Mouse (Mus musculus) lung, adult 2 months (tissue): ENCODE measurements around the gene Timd2.
"Not testable (repeated sequence)": the region's sequence is repeated elsewhere in the genome, so short reads cannot be mapped to it uniquely, and the experiment has no call there.

ENCODE experiments used
- CTCF ChIP-seq: fragments of 200-500 bp; IDR thresholded peaks from 2 replicates; pipeline ENCODE4 v1.5.1; 2011; ENCODE audit warnings: mild to moderate bottlenecking, low read length, control low read depth; ENCODE audit not compliant: insufficient read depth
- POLR2A ChIP-seq: fragments of 200-500 bp; IDR thresholded peaks from 2 replicates; pipeline ENCODE4 v1.6.1; 2011; ENCODE audit warnings: low read depth, mild to moderate bottlenecking, control low read depth, low read length, borderline replicate concordance; ENCODE audit errors: extremely low read depth

DNA sequence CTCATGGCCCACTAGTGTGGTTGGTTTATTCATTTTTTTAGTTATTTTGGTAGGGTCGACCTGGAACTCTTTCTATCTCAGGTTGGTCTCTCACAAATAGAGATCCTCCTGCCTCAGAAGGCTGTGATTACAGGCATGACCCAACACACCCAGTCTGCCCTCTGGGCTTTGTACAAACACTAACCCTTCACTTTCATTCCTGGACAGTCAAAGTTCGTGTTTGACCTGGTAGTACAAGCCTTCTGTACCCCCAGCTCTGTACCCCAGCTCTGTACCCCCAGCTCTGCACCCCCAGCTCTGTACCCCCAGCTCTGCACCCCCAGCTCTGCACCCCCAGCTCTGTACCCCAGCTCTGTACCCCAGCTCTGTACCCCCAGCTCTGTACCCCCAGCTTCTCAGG lies 11.0 kb downstream of the Timd2 start:
- not testable (repeated sequence) for TF ChIP-seq CTCF, POLR2A
